In the genomic region with DNA sequence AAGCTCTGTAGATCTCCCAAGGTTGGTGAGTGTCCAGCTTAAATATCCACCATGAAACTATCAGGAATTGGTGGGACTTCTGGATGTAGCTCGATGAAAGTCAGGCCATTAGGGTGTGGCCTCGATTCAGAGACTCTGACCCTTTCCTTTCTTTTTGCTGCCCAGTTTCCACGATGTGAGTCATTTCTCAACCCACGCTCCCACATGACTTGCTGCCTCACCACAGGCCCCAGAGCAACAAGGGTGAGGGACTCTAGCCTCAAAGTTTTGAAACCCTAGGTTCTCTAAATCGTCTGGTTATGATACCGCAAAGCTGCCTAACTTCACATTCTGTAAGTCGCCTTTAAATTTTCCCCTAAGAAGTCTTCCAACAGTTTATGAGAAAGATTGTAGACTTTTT, we compare ENCODE assay signal across 19 mouse cellular contexts. TPM values are rescaled to one million over a fixed set of nuclear protein-coding genes. Genes with fewer than 3 reads are reported as not detected.
DNase-seq lines count a peak whose midpoint lies in the region; ATAC-seq lines count a peak whose summit lies in the region.
"Had no signal": no experiment of that assay in that cellular context is flagged by ENCODE, and none has a peak within 500 bp of the region (broad histone marks: within the 10 kb centered on the region; RNA-seq: fewer than 3 reads in every experiment).

No protein-coding gene starts in this region.

- no peaks in the 10 kb centered on the region for H3K9me3 ChIP-seq in hindbrain, embryonic 13.5 days
- H3K9me3 ChIP-seq: heart, embryonic 10.5 days; limb, embryonic 10.5 days had no signal

- no peaks in the 10 kb centered on the region for H3K27me3 ChIP-seq in hindbrain, embryonic 13.5 days

- no peak overlapping the region for H3K27ac ChIP-seq in hindbrain, embryonic 13.5 days
- H3K27ac ChIP-seq: heart, embryonic 10.5 days; limb, embryonic 10.5 days had no signal

- H3K4me2 ChIP-seq in hindbrain, embryonic 13.5 days, result no peak overlapping the region

- ATAC-seq in granulocyte monocyte progenitor cell, adult 5-6 weeks (replicated peaks; ENCODE audit: poor library complexity, severe bottlenecking), result peak; percentile 95
- ATAC-seq in hindbrain, embryonic 13.5 days (ENCODE audit: low FRiP score), result no peak

- no peak overlapping the region for H3K4me3 ChIP-seq in hindbrain, embryonic 13.5 days
- H3K4me3 ChIP-seq: erythroblast, embryonic 14.5 days; heart, embryonic 10.5 days; limb, embryonic 10.5 days had no signal

- H3K9ac ChIP-seq in hindbrain, embryonic 13.5 days, result no peak overlapping the region

- no peaks in the 10 kb centered on the region for H3K36me3 ChIP-seq in hindbrain, embryonic 13.5 days
- H3K36me3 ChIP-seq: heart, embryonic 10.5 days; limb, embryonic 10.5 days had no signal

- H3K4me1 ChIP-seq in hindbrain, embryonic 13.5 days (replicated peaks), result no peaks in the 10 kb centered on the region
- H3K4me1 ChIP-seq: heart, embryonic 10.5 days; limb, embryonic 10.5 days had no signal

- 88% methylated on average over 7 of the region's 7 CpGs for WGBS in hindbrain, embryonic 13.5 days

- peak; percentile 29 for DNase-seq in adrenal gland, adult 2 months
- no peak for DNase-seq in adrenal gland, postnatal 25 days
- DNase-seq in layer of hippocampus, adult 9-11 months, result peak; percentile 21
- DNase-seq in layer of hippocampus, postnatal 25 days (ENCODE audit: extremely low spot score in 1 of 2, low spot score in 1 of 2), result no peak
- DNase-seq in monocyte, adult 2 months (ENCODE audit: low read depth in 1 of 2, low spot score in 2 of 2), result peak; percentile 67 to 75
- no peak for DNase-seq in kidney, adult 8-10 months
- DNase-seq: cerebellum, adult 2 months; kidney, adult 11 months; thymus, postnatal 14 days had no signal

RNA-seq across cellular contexts. Expression of gene Dppa3, which starts 9.1 kb away (rescaled TPM):
- not detected for total RNA-seq in adrenal gland, adult 2 months (2021)
- polyA plus RNA-seq in adrenal gland, adult 2 months (2012; rRNA removed), result not detected in 2 replicates
- not detected in 2 replicates for total RNA-seq in adrenal gland, postnatal 25 days (2021)
- not detected for total RNA-seq in layer of hippocampus, postnatal 25 days (2021)
- not detected in 2 replicates for total RNA-seq in granulocyte monocyte progenitor cell, adult 5-6 weeks (2014; fragmentation: Nextera tagmentation)
- not detected in 2 replicates for total RNA-seq in granulocyte monocyte progenitor cell, adult 5-6 weeks (2017)
- polyA plus RNA-seq in hindbrain, embryonic 13.5 days (2015; fragmentation: Nextera tagmentation; extraction: Ambion mirVana), result not detected in 2 replicates
- total RNA-seq: adrenal gland, adult 18-20 months; layer of hippocampus, postnatal 10 days; midbrain, postnatal 0 days had no signal
- polyA plus RNA-seq: cerebellum, adult 2 months; erythroblast, embryonic 14.5 days; heart, embryonic 10.5 days; hindbrain, embryonic 11.5 days; limb, embryonic 10.5 days; midbrain, postnatal 0 days; stomach, embryonic 14.5 days had no signal

RNA-seq across cellular contexts. Expression of gene Gdf3, which starts 25.4 kb away (rescaled TPM):
- not detected for total RNA-seq in adrenal gland, adult 2 months (2021)
- polyA plus RNA-seq in adrenal gland, adult 2 months (2012; rRNA removed), result 0.04 and 0.08 TPM in 2 replicates
- total RNA-seq in adrenal gland, postnatal 25 days (2021), result not detected in 2 replicates
- total RNA-seq in layer of hippocampus, postnatal 25 days (2021), result not detected
- total RNA-seq in granulocyte monocyte progenitor cell, adult 5-6 weeks (2014; fragmentation: Nextera tagmentation), result 3.5 and 3.8 TPM in 2 replicates
- 5.1 and 6.1 TPM in 2 replicates for total RNA-seq in granulocyte monocyte progenitor cell, adult 5-6 weeks (2017)
- polyA plus RNA-seq in hindbrain, embryonic 13.5 days (2015; fragmentation: Nextera tagmentation; extraction: Ambion mirVana), result 0.08 TPM in 1 of 2 replicates, not detected in the other
- total RNA-seq: adrenal gland, adult 18-20 months; layer of hippocampus, postnatal 10 days; midbrain, postnatal 0 days had no signal
- polyA plus RNA-seq: erythroblast, embryonic 14.5 days; limb, embryonic 10.5 days; midbrain, postnatal 0 days; stomach, embryonic 14.5 days had no signal

RNA-seq across cellular contexts. Expression of gene Apobec1, which starts 33.1 kb away (rescaled TPM):
- total RNA-seq in adrenal gland, adult 2 months (2021), result 10 to 100 TPM; 11.7 to 13.5 TPM
- polyA plus RNA-seq in adrenal gland, adult 2 months (2012; rRNA removed), result 13.4 and 15.4 TPM in 2 replicates
- total RNA-seq in adrenal gland, postnatal 25 days (2021), result 6.1 and 8.7 TPM in 2 replicates
- total RNA-seq in layer of hippocampus, postnatal 25 days (2021), result 1 to 10 TPM; 1.7 to 2.9 TPM
- 17.0 and 28.1 TPM in 2 replicates for total RNA-seq in granulocyte monocyte progenitor cell, adult 5-6 weeks (2014; fragmentation: Nextera tagmentation)
- total RNA-seq in granulocyte monocyte progenitor cell, adult 5-6 weeks (2017), result 11.9 and 15.3 TPM in 2 replicates
- polyA plus RNA-seq in hindbrain, embryonic 13.5 days (2015; fragmentation: Nextera tagmentation; extraction: Ambion mirVana), result 1.5 and 2.5 TPM in 2 replicates
- polyA plus RNA-seq: erythroblast, embryonic 14.5 days had no signal

Comparison
In these comparisons a context has a peak if more than half of its experiments do, and no peak if none do; other contexts are left out.
1. DNase-seq: peak in adrenal gland, adult 2 months (single experiment), layer of hippocampus, adult 9-11 months (single experiment) and monocyte, adult 2 months (2 of 2); none in adrenal gland, postnatal 25 days (single experiment), layer of hippocampus, postnatal 25 days (0 of 2) and kidney, adult 8-10 months (0 of 2).